Mouse (Mus musculus): Measurements from ENCODE around the gene Megf6. TPM values are rescaled to one million over a fixed set of nuclear protein-coding genes. Genes with fewer than 3 reads are reported as not detected.

Gene Megf6
- 53.3 and 79.8 TPM in 2 replicates for total RNA-seq (2014; rRNA removed; ENCODE audit: low replicate concordance)
- 11.6 and 12.9 TPM in 2 replicates for polyA plus RNA-seq (2015; fragmentation: Nextera tagmentation; extraction: Ambion mirVana)

DNA sequence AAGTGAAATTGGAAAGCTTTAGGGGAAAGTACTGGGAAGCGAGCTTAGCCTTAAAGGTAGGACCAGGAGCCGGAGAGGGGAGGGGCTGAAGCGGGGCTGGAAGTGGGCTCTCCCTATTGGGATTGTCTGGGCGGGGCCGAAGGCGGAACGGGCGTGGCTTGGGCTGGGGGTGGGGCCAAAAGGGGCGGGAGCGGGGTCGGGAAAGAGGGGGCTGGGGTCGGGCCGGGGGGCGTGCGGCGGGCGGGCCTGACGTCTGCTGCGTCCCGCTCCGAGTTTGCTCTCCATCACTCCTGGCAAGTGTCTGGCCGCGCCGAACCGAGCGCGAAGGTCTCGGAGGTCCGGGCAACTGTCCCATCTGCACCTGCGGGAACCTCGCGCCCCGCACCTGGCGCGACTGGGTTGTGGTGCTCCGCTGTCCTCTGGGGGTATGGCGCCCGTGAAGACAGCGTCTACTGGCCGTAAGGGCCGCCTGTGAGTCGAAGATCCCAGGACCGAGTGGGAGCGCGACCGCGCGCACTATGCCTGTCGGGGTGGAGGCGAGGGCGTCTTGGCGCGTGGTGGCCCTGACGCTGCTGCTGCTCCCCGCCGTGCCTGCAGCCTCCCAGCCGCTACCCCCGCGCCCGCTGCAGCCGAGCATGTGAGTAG, at the start of gene Megf6:
Megf6 (plus strand) TSS at position 225 of the 645 bp plus-strand sequence.
- 0% methylated on average over 54 of the region's 61 CpGs for WGBS
- H3K9ac ChIP-seq (replicated peaks; ENCODE audit: low read depth, low read length): no peak within 1 kb of the TSS
- DNase-seq (ENCODE audit: low spot score): no peak
- H3K4me3 ChIP-seq (ENCODE audit: low read depth, low read length): peak within 1 kb of the TSS; percentile 53
- peak within 1 kb of the TSS; percentile 71 for H3K4me2 ChIP-seq (ENCODE audit: low read depth, low read length)
- no peaks in the 10 kb centered on the region for H3K9me3 ChIP-seq (replicated peaks; ENCODE audit: control insufficient read depth, low read length)
- no peaks in the 10 kb centered on the region for H3K36me3 ChIP-seq (replicated peaks; ENCODE audit: control insufficient read depth, insufficient read depth, low read length)
- no peak for TF ChIP-seq EP300 (IDR thresholded peaks at IDR 0.05; ENCODE audit: low read depth)
- TF ChIP-seq CTCF (IDR thresholded peaks at IDR 0.05; ENCODE audit: low read depth): no peak
- H3K27me3 ChIP-seq (ENCODE audit: control insufficient read depth, insufficient read depth, low read length): peaks cover 53% of the 10 kb centered on the region
- H3K4me1 ChIP-seq (ENCODE audit: control insufficient read depth, insufficient read depth): no peaks in the 10 kb centered on the region
- no peak within 1 kb of the TSS for H3K27ac ChIP-seq (ENCODE audit: low read depth)
- ATAC-seq (ENCODE audit: insufficient read depth, low read depth): peak; percentile 70

GRCm38 (mm10) chr4:154121800-154122199, 48.7 kb upstream of the Megf6 start:
- Histone ChIP-seq H3K27ac (ENCODE audit: low read depth) (no peak overlapping the region), H3K9ac (replicated peaks; ENCODE audit: low read depth, low read length) (no peak overlapping the region), H3K27me3 (ENCODE audit: control insufficient read depth, insufficient read depth, low read length) (0 out of 2 replicates have a peak, but pooled peaks cover 7% of the 10 kb centered on the region), H3K4me1 (ENCODE audit: control insufficient read depth, insufficient read depth) (no peaks in the 10 kb centered on the region), H3K4me3 (ENCODE audit: low read depth, low read length) (no peak overlapping the region), H3K36me3 (replicated peaks; ENCODE audit: control insufficient read depth, insufficient read depth, low read length) (no peaks in the 10 kb centered on the region), H3K4me2 (ENCODE audit: low read depth, low read length) (no peak overlapping the region), H3K9me3 (replicated peaks; ENCODE audit: control insufficient read depth, low read length) (no peaks in the 10 kb centered on the region)
- 69% methylated on average over 11 of the region's 11 CpGs for WGBS
- ATAC-seq (ENCODE audit: insufficient read depth, low read depth) (no peak), DNase-seq (ENCODE audit: low spot score) (no peak)
- TF ChIP-seq CTCF (IDR thresholded peaks at IDR 0.05; ENCODE audit: low read depth): no peak
- TF ChIP-seq EP300 (IDR thresholded peaks at IDR 0.05; ENCODE audit: low read depth): no peak

GRCm38 (mm10) chr4:154122374-154122773, 48.2 kb upstream of the Megf6 start:
- Histone ChIP-seq H3K9ac (replicated peaks; ENCODE audit: low read depth, low read length) (no peak overlapping the region), H3K4me2 (ENCODE audit: low read depth, low read length) (no peak overlapping the region), H3K36me3 (replicated peaks; ENCODE audit: control insufficient read depth, insufficient read depth, low read length) (no peaks in the 10 kb centered on the region), H3K27me3 (ENCODE audit: control insufficient read depth, insufficient read depth, low read length) (0 out of 2 replicates have a peak, but pooled peaks cover 7% of the 10 kb centered on the region), H3K4me3 (ENCODE audit: low read depth, low read length) (no peak overlapping the region), H3K4me1 (ENCODE audit: control insufficient read depth, insufficient read depth) (no peaks in the 10 kb centered on the region), H3K9me3 (replicated peaks; ENCODE audit: control insufficient read depth, low read length) (no peaks in the 10 kb centered on the region), H3K27ac (ENCODE audit: low read depth) (no peak overlapping the region)
- ATAC-seq (ENCODE audit: insufficient read depth, low read depth) (no peak), DNase-seq (ENCODE audit: low spot score) (no peak)
- TF ChIP-seq EP300 (IDR thresholded peaks at IDR 0.05; ENCODE audit: low read depth): no peak
- TF ChIP-seq CTCF (IDR thresholded peaks at IDR 0.05; ENCODE audit: low read depth): no peak
- WGBS: 62% methylated on average over 7 of the region's 7 CpGs

DNA sequence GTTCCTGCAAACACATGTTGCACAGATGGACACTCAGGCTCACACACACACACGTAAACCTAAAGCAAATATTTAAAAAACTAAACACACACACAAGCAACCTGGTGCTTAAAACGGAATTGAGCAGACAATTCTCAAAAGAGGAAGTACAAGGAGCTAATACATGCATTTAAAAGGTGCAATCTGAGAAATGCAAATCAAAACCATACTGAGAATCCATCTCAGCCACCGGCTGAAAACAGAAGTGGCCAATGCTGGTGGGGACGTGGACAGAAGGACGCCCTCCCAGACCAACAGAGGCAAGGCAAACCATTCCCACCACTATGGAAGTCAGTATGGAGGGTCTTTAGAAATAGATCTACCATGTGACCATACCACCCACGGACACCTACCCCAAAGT, 47.0 kb upstream of the Megf6 start:
- Histone ChIP-seq H3K27ac (ENCODE audit: low read depth) (no peak overlapping the region), H3K9me3 (replicated peaks; ENCODE audit: control insufficient read depth, low read length) (no peaks in the 10 kb centered on the region), H3K4me1 (ENCODE audit: control insufficient read depth, insufficient read depth) (no peaks in the 10 kb centered on the region), H3K36me3 (replicated peaks; ENCODE audit: control insufficient read depth, insufficient read depth, low read length) (no peaks in the 10 kb centered on the region), H3K9ac (replicated peaks; ENCODE audit: low read depth, low read length) (no peak overlapping the region), H3K4me3 (ENCODE audit: low read depth, low read length) (no peak overlapping the region), H3K4me2 (ENCODE audit: low read depth, low read length) (no peak overlapping the region), H3K27me3 (ENCODE audit: control insufficient read depth, insufficient read depth, low read length) (0 out of 2 replicates have a peak, but pooled peaks cover 7% of the 10 kb centered on the region)
- ATAC-seq (ENCODE audit: insufficient read depth, low read depth) (no peak), DNase-seq (ENCODE audit: low spot score) (no peak)
- TF ChIP-seq EP300 (IDR thresholded peaks at IDR 0.05; ENCODE audit: low read depth): no peak
- TF ChIP-seq CTCF (IDR thresholded peaks at IDR 0.05; ENCODE audit: low read depth): no peak
- WGBS: 71% methylated on average over 6 of the region's 6 CpGs

DNA sequence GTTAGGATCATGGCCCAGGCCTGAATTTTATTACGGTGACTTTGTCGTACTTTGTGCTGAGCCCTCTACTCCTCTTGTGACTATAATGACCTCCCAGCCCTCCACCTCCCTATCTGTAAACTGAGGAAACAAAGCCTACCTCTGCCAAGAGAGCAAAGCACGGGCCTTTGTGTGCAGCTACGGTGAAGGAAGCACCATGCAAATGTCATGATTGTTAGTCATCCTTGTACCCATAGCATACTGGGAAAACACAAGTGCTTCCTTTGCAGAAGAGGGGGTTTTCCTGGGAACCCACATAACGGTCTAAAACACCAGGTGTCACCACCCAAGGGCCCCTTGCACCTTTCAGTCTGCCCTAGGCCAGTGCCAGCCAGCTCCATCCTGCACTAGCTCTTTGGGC, 45.3 kb upstream of the Megf6 start:
- DNase-seq (ENCODE audit: low spot score): no peak
- H3K4me1 ChIP-seq (ENCODE audit: control insufficient read depth, insufficient read depth): no peaks in the 10 kb centered on the region
- H3K4me2 ChIP-seq (ENCODE audit: low read depth, low read length): no peak overlapping the region
- no peak overlapping the region for H3K4me3 ChIP-seq (ENCODE audit: low read depth, low read length)
- TF ChIP-seq CTCF (IDR thresholded peaks at IDR 0.05; ENCODE audit: low read depth) (no peak), EP300 (IDR thresholded peaks at IDR 0.05; ENCODE audit: low read depth) (no peak)
- 0 out of 2 replicates have a peak, but pooled peaks cover 7% of the 10 kb centered on the region for H3K27me3 ChIP-seq (ENCODE audit: control insufficient read depth, insufficient read depth, low read length)
- H3K9me3 ChIP-seq (replicated peaks; ENCODE audit: control insufficient read depth, low read length): no peaks in the 10 kb centered on the region
- ATAC-seq (ENCODE audit: insufficient read depth, low read depth): no peak
- 63% methylated on average over 5 of the region's 5 CpGs for WGBS
- H3K36me3 ChIP-seq (replicated peaks; ENCODE audit: control insufficient read depth, insufficient read depth, low read length): no peaks in the 10 kb centered on the region
- H3K9ac ChIP-seq (replicated peaks; ENCODE audit: low read depth, low read length): no peak overlapping the region
- no peak overlapping the region for H3K27ac ChIP-seq (ENCODE audit: low read depth)

GRCm38 (mm10) chr4:154127273-154127672, 43.3 kb upstream of the Megf6 start:
- no peaks in the 10 kb centered on the region for H3K27me3 ChIP-seq (ENCODE audit: control insufficient read depth, insufficient read depth, low read length)
- WGBS: 68% methylated on average over 3 of the region's 3 CpGs

More at GRCm38 (mm10) chr4:154127273-154127672, 43.3 kb upstream of the Megf6 start:
- no peaks in the 10 kb centered on the region for H3K36me3 ChIP-seq (replicated peaks; ENCODE audit: control insufficient read depth, insufficient read depth, low read length)
- ATAC-seq (ENCODE audit: insufficient read depth, low read depth): no peak
- DNase-seq (ENCODE audit: low spot score): no peak
- H3K27ac ChIP-seq (ENCODE audit: low read depth): no peak overlapping the region
- no peak for TF ChIP-seq CTCF (IDR thresholded peaks at IDR 0.05; ENCODE audit: low read depth)
- no peak for TF ChIP-seq EP300 (IDR thresholded peaks at IDR 0.05; ENCODE audit: low read depth)
- no peaks in the 10 kb centered on the region for H3K4me1 ChIP-seq (ENCODE audit: control insufficient read depth, insufficient read depth)
- no peak overlapping the region for H3K9ac ChIP-seq (replicated peaks; ENCODE audit: low read depth, low read length)
- no peaks in the 10 kb centered on the region for H3K9me3 ChIP-seq (replicated peaks; ENCODE audit: control insufficient read depth, low read length)
- H3K4me2 ChIP-seq (ENCODE audit: low read depth, low read length): no peak overlapping the region
- H3K4me3 ChIP-seq (ENCODE audit: low read depth, low read length): no peak overlapping the region
